Mouse (Mus musculus): Measurements from ENCODE around the gene Trp53rkb. TPM values are rescaled to one million over a fixed set of nuclear protein-coding genes. Genes with fewer than 3 reads are reported as not detected.

Trp53rkb gene
- 8.7 to 15.2 TPM (median 11.5 TPM) in 4 replicates for total RNA-seq (2023)

DNA sequence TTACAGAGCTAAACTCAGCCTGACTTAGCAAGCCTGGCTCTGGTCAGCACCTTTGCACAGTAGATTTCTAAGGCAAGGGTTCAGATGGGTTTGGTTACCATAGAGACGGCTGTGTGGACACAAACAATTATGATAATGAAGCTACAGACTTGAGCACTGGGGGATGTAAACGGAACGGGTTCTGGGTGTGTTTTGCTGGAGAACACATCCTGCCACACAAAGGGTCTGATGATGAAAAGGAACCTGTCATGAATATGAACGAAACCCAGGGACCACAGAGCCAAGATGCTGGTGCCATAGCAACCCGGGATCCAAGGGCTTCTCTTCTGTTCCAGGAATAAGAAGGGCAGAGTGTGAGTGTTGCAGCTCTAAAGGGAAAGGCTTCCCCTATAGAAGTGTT, at the start of gene Trp53rkb:
Gene Trp53rkb (plus strand): TSS at position 177 of the 400 bp plus-strand sequence.

DNA sequence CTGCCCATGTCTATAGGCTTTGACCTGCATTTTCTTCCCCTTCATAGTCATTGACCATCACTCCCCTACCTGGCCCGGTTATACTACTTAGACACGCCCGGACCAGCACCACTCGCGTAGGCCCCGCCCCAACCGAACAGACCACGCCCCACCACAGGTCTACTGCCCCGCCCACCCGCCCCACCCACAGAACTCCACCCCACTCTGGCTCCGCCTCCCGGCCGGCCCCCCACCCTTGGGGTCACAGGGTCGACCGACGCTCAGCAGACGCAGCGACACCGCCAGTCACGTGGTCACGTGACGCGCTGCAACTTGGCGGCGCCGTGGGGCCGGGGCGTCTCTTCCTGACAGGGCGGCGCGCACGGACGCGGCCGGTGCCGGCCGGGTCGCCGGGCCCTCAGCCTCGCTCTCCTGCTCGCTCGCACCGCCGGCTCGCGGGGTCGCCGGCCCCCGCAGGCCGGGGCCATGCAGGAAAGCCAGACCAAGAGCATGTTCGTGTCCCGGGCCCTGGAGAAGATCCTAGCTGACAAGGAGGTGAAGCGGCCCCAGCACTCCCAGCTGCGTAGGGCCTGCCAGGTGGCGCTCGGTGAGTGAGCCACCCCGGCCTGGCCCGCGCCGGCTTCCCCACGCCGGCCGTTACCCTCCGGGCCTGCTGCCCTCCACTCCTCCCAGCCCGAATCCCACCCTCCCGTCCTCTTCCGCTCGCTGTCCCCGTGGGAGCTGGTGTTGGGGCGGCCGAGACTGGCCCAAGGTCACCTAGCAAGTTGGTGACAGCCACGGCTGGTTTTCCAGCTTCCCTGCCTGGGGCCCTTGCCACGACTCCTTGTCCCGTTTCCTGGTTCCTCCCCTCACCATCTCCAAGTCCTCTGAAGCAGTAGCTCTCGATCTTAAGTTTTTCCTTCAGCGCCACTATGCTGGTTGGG, 13.2 kb downstream of the Trp53rkb start, which contains the start of gene Arfgef2:
Gene Arfgef2 (plus strand): TSS at position 339 of the 923 bp plus-strand sequence.

Other genes with a start within 250 kb of the Trp53rkb start
- 111 to 126 TPM (median 113 TPM) in 4 replicates for gene Prex1, start 78.7 kb upstream of the Trp53rkb start, total RNA-seq (2023)
- 68.8 to 78.1 TPM (median 73.6 TPM) in 4 replicates for gene Arfgef2, start 13.1 kb downstream of the Trp53rkb start, total RNA-seq (2023)
- gene Cse1l, start 113.5 kb downstream of the Trp53rkb start, total RNA-seq (2023), result 81.3 to 96.0 TPM (median 89.8 TPM) in 4 replicates
- gene Stau1, start 203.8 kb downstream of the Trp53rkb start, total RNA-seq (2023), result 68.6 to 79.5 TPM (median 75.2 TPM) in 4 replicates
- 91.5 to 110 TPM (median 97.4 TPM) in 4 replicates for gene Ddx27, start 222.7 kb downstream of the Trp53rkb start, total RNA-seq (2023)

Measured in B cell, adult 62 days (primary cell).